Mouse (Mus musculus) frontal cortex, adult 2 months (tissue): ENCODE measurements around the gene Spred2. TPM values are rescaled to one million over a fixed set of nuclear protein-coding genes. Genes with fewer than 3 reads are reported as not detected.

Source experiments
- DNase-seq, 2 experiments: peaks; one replicate each; pipeline ENCODE4 v3.0.0; 2022; ENCODE audit warnings: low spot score in 1 of 2; ENCODE audit errors: extremely low spot score in 1 of 2
- polyA plus RNA-seq: library from polyadenylated mRNA; depleted of rRNA; stranded (reverse); fragments of >200 nt; gene quantifications from 2 replicates; pipeline ENCODE4 v1.2.3, GENCODE M21; 2012; rRNA removed

Spred2 gene
- polyA plus RNA-seq, result 41.5 and 42.5 TPM in 2 replicates

- peak; percentile 89 to 95 for DNase-seq
Measured at GRCm38 (mm10) chr11:19923888-19924756, at the start of gene Spred2. Gene Spred2, plus strand, starts transcription at chr11:19924375.

- no peak for DNase-seq
Measured at GRCm38 (mm10) chr11:19875551-19875950, 48.6 kb upstream of the Spred2 start.

GRCm38 (mm10) chr11:19875964-19876363 is 48.2 kb upstream of the Spred2 start:
- no peak for DNase-seq

- DNase-seq, result no peak
Measured at GRCm38 (mm10) chr11:19877239-19877915, 46.8 kb upstream of the Spred2 start.

GRCm38 (mm10) chr11:19881342-19881741 is 42.8 kb upstream of the Spred2 start:
- no peak for DNase-seq

- DNase-seq, result no peak
Measured at GRCm38 (mm10) chr11:19890700-19891406, 33.3 kb upstream of the Spred2 start.

- DNase-seq, result no peak
Measured at GRCm38 (mm10) chr11:19893233-19893632, 30.9 kb upstream of the Spred2 start.

- DNase-seq, result peak; percentile 75 to 89
Measured at GRCm38 (mm10) chr11:19899621-19900020, 24.6 kb upstream of the Spred2 start.

GRCm38 (mm10) chr11:19900712-19901111 is 23.5 kb upstream of the Spred2 start:
- peak in 1 of 2 experiments; percentile 45 for DNase-seq

GRCm38 (mm10) chr11:19911216-19911615 is 13.0 kb upstream of the Spred2 start:
- DNase-seq, result no peak

- DNase-seq, result no peak
Measured at GRCm38 (mm10) chr11:19912179-19912578, 12.0 kb upstream of the Spred2 start.

GRCm38 (mm10) chr11:19912661-19913060 is 11.5 kb upstream of the Spred2 start:
- no peak for DNase-seq

GRCm38 (mm10) chr11:19913761-19914160 is 10.4 kb upstream of the Spred2 start:
- no peak for DNase-seq

GRCm38 (mm10) chr11:19917381-19918245 is 6.6 kb upstream of the Spred2 start:
- no peak for DNase-seq

- DNase-seq, result no peak
Measured at GRCm38 (mm10) chr11:19918246-19918540, 6.0 kb upstream of the Spred2 start.

- DNase-seq, result peak in 1 of 2 experiments; percentile 48
Measured at GRCm38 (mm10) chr11:19919460-19919784, 4.8 kb upstream of the Spred2 start.

- DNase-seq, result peak in 1 of 2 experiments; percentile 88
Measured at GRCm38 (mm10) chr11:19919785-19920671, 4.1 kb upstream of the Spred2 start.

GRCm38 (mm10) chr11:19921723-19922122 is 2.5 kb upstream of the Spred2 start:
- DNase-seq, result no peak

GRCm38 (mm10) chr11:19922208-19922607 is 2.0 kb upstream of the Spred2 start:
- DNase-seq, result no peak
